Mouse (Mus musculus) left cerebral cortex, postnatal 36 days (tissue): ENCODE data around the gene Nos3. TPM values are rescaled to one million over a fixed set of nuclear protein-coding genes. Genes with fewer than 3 reads are reported as not detected.
A peak's percentile ranks its signal among the peaks of the same experiment; 100 is the strongest.
"Not testable (repeated sequence)": the region's sequence is repeated elsewhere in the genome, so short reads cannot be mapped to it uniquely, and the experiment has no call there.

Experiments
- DNase-seq, 2 experiments: peaks; one replicate each; pipeline ENCODE4 v3.0.0; 2021 to 2022; ENCODE audit warnings: low spot score in 2 of 2, mixed read lengths in 1 of 2
- intact Hi-C: fragments of 180-260 bp; cut with DNase I; formaldehyde crosslinking; loops from one replicate; pipeline ENCODE4 v1.15.1; 2025
- total RNA-seq, 2 experiments: library from RNA; stranded (reverse); gene quantifications; 2 replicates each; pipeline ENCODE4 v1.2.3; 2021

Nos3 gene
- total RNA-seq, 2 experiments from 2014 or later = 6.9 to 10.8 TPM

GRCm38 (mm10) chr5:24389658-24390020 lies 25.0 kb downstream of the Nos3 start:
- DNase-seq = no peak
- intact Hi-C loops = loop anchor here (5.0 kb wide), 1 partner anchor 37 kb away; the partner anchor contains the start of gene Kcnh2

GRCm38 (mm10) chr5:24391864-24392263 lies 27.3 kb downstream of the Nos3 start, which contains the start of gene Atg9b:
Gene Atg9b, minus strand, starts transcription at chr5:24392143.
- intact Hi-C loops = no loop called here
- DNase-seq = no peak

GRCm38 (mm10) chr5:24392724-24393123 lies 28.1 kb downstream of the Nos3 start:
- intact Hi-C loops = no loop called here
- no peak for DNase-seq

GRCm38 (mm10) chr5:24393392-24393997 lies 28.9 kb downstream of the Nos3 start, which contains the start of gene Abcb8:
Gene Abcb8, plus strand, starts transcription at chr5:24393663.
- intact Hi-C loops = no loop called here

GRCm38 (mm10) chr5:24394165-24394894 lies 29.7 kb downstream of the Nos3 start:
- DNase-seq = peak; percentile 94 to 96
- intact Hi-C loops = no loop called here

More at GRCm38 (mm10) chr5:24393392-24393997, 28.9 kb downstream of the Nos3 start, which contains the start of gene Abcb8:
- peak; percentile 81 to 88 for DNase-seq

GRCm38 (mm10) chr5:24396254-24396653 lies 31.6 kb downstream of the Nos3 start:
- DNase-seq, intact Hi-C loops: not testable (repeated sequence)

GRCm38 (mm10) chr5:24399686-24400085 lies 35.1 kb downstream of the Nos3 start:
- no peak for DNase-seq
- intact Hi-C loops = no loop called here

- intact Hi-C loops = no loop called here
- no peak for DNase-seq
Observed at GRCm38 (mm10) chr5:24400362-24400761, 35.8 kb downstream of the Nos3 start.

GRCm38 (mm10) chr5:24400911-24401605 lies 36.4 kb downstream of the Nos3 start:
- no peak for DNase-seq
- intact Hi-C loops = no loop called here

GRCm38 (mm10) chr5:24401969-24402368 lies 37.4 kb downstream of the Nos3 start:
- DNase-seq = no peak
- intact Hi-C loops = no loop called here

GRCm38 (mm10) chr5:24404594-24405360 lies 40.2 kb downstream of the Nos3 start:
- intact Hi-C loops = loop anchor here (1.0 kb wide), 1 partner anchor 9 kb away; the partner anchor contains the start of gene Asic3
- no peak for DNase-seq

GRCm38 (mm10) chr5:24405389-24405876 lies 40.8 kb downstream of the Nos3 start:
- intact Hi-C loops = loop anchor here (1.0 kb wide), 1 partner anchor 8 kb away; the partner anchor contains the start of gene Asic3
- DNase-seq = no peak

- intact Hi-C loops = no loop called here
- no peak for DNase-seq
Observed at GRCm38 (mm10) chr5:24408651-24409050, 44.0 kb downstream of the Nos3 start.

- intact Hi-C loops = no loop called here
- DNase-seq = no peak
Observed at GRCm38 (mm10) chr5:24409466-24409865, 44.9 kb downstream of the Nos3 start.

GRCm38 (mm10) chr5:24412063-24412462 lies 47.5 kb downstream of the Nos3 start:
- DNase-seq = no peak

GRCm38 (mm10) chr5:24413042-24413693 lies 48.6 kb downstream of the Nos3 start, which contains the start of gene Asic3:
Gene Asic3, plus strand, starts transcription at chr5:24413392.
- intact Hi-C loops = loop anchor here (1.0 kb wide), 1 partner anchor 8 kb away; no protein-coding TSS in a partner anchor
- no peak for DNase-seq

More at GRCm38 (mm10) chr5:24412063-24412462, 47.5 kb downstream of the Nos3 start:
- intact Hi-C loops = no loop called here

- intact Hi-C loops = loop anchor here (1.0 kb wide), 1 partner anchor 9 kb away; no protein-coding TSS in a partner anchor
Observed at GRCm38 (mm10) chr5:24413938-24414337, 49.3 kb downstream of the Nos3 start.

GRCm38 (mm10) chr5:24416222-24416736 lies 51.7 kb downstream of the Nos3 start:
- peak; percentile 42 to 68 for DNase-seq
- intact Hi-C loops = loop anchor here (1.0 kb wide), 1 partner anchor 55 kb away; no protein-coding TSS in a partner anchor

More at GRCm38 (mm10) chr5:24413938-24414337, 49.3 kb downstream of the Nos3 start:
- DNase-seq = no peak
